Mouse (Mus musculus): ENCODE measurements at regions not wholly inside any gene's neighbourhood (a gene's known extent, or its start where the extent isn't known, plus 50 kb on each side); places are given as distances from the start of the nearest gene placed in this dataset.

- Histone ChIP-seq H3K4me1 (replicated peaks) (no peaks in the 10 kb centered on the region), H3K9ac (no peak overlapping the region), H3K4me2 (no peak overlapping the region), H3K27ac (no peak overlapping the region), H3K27me3 (no peaks in the 10 kb centered on the region), H3K36me3 (no peaks in the 10 kb centered on the region), H3K4me3 (no peak overlapping the region), H3K9me3 (no peaks in the 10 kb centered on the region)
- WGBS: 18% methylated on average over 5 of the region's 5 CpGs
- no peak for ATAC-seq (ENCODE audit: low FRiP score)
Observed at GRCm38 (mm10) chr7:138083980-138084379, 313.6 kb downstream of the Tcerg1l start.

DNA sequence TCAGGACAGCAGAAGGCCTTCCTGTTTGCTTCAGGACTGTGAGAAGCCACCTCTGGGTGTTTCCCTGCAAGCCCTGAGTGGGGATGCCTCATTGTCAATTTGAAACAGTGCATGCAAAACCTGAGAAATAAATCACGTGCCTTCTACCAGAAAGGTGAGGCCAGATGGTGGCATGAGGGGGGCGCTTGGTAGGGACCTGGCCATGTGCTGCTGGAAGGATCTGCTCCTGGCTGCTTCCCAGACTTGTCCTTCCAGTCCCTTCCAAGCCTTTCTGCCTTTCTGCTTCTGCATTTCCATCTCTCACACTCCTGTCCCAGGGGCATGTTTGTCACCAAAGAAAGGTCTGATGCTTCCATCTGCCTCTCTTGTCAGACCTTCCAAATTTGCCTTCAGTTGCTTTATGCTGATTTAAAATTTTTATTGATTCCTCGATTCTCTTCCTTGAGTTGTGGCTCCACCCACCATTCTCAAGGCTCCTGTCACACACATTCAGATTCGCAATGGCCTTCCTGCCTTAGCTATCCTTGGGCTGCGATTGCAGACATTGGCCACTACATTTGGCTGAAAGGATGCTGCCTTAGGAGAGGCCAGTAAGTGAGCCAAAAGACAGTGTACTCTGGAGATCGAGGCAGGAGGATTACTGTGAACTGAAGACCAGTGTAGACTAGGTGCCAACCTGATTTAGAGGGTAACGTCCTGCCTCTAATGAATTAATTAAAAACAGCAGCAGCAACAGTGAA is 289.9 kb downstream of the Tcerg1l start:
- no peaks in the 10 kb centered on the region for H3K9me3 ChIP-seq
- no peak overlapping the region for H3K9ac ChIP-seq
- WGBS: 67% methylated on average over 7 of the region's 7 CpGs
- H3K27ac ChIP-seq: no peak overlapping the region
- H3K4me2 ChIP-seq: no peak overlapping the region
- no peaks in the 10 kb centered on the region for H3K27me3 ChIP-seq
- no peak for ATAC-seq (ENCODE audit: low FRiP score)
- H3K36me3 ChIP-seq: no peaks in the 10 kb centered on the region
- no peaks in the 10 kb centered on the region for H3K4me1 ChIP-seq (replicated peaks)
- no peak overlapping the region for H3K4me3 ChIP-seq

- no peak overlapping the region for H3K4me2 ChIP-seq
- WGBS: 20% methylated on average over 4 of the region's 4 CpGs
- no peaks in the 10 kb centered on the region for H3K36me3 ChIP-seq
- peaks cover 18% of the 10 kb centered on the region for H3K4me1 ChIP-seq (replicated peaks)
- H3K27me3 ChIP-seq: no peaks in the 10 kb centered on the region
- no peaks in the 10 kb centered on the region for H3K9me3 ChIP-seq
- H3K4me3 ChIP-seq: no peak overlapping the region
- H3K27ac ChIP-seq: peak overlapping the region; percentile 66
- ATAC-seq (ENCODE audit: low FRiP score): peak; percentile 66
- no peak overlapping the region for H3K9ac ChIP-seq
Observed at GRCm38 (mm10) chr7:138121497-138121896, 276.0 kb downstream of the Tcerg1l start.

DNA sequence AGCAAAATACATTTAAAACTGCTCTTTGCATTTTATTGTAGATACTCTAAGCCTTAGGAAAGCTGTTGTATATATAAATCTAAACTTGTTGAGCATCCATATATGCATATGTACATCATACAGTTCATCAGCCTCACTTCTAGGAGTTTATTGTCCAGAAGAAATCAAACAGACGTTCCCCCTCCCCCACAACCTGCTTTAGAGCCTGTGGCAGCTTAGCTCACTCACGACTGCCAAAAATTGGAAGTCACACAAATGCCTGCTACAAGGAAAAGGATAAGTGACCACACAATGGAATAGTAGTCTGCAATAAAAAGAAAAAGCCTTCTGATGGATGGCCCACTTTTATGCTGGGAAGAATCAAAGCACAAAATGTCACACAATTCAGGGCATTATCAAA is 267.8 kb downstream of the Tcerg1l start:
- Histone ChIP-seq H3K27me3 (no peaks in the 10 kb centered on the region), H3K9me3 (no peaks in the 10 kb centered on the region), H3K4me3 (no peak overlapping the region), H3K27ac (no peak overlapping the region), H3K9ac (no peak overlapping the region), H3K36me3 (no peaks in the 10 kb centered on the region), H3K4me1 (replicated peaks) (no peaks in the 10 kb centered on the region), H3K4me2 (no peak overlapping the region)
- ATAC-seq (ENCODE audit: low FRiP score): no peak
- WGBS: 44% methylated on average over 2 of the region's 2 CpGs

DNA sequence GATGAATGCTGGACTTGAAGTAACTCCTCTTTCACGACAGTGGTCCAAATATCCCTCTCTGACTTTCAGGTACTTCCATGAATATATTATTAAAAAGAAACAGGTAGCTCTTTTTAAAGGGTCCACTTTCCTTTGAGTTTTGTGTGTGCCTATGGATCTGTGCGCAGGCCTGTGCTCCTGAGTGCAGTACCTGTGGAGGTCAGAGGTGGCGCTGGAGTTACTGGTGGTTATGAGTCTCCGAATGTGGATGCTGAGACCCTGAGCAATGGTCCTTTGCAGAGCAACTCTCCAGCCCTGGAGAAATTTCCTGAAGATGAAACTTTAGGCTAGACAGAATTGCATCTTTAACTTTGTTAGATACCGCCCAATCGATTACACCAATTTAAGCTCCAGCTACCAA is 264.1 kb downstream of the Tcerg1l start:
- no peak for ATAC-seq (ENCODE audit: low FRiP score)
- 93% methylated on average over 6 of the region's 6 CpGs for WGBS

GRCm38 (mm10) chr7:138137934-138138333 is 259.6 kb downstream of the Tcerg1l start:
- H3K27me3 ChIP-seq: no peaks in the 10 kb centered on the region
- H3K36me3 ChIP-seq: no peaks in the 10 kb centered on the region
- no peak overlapping the region for H3K4me3 ChIP-seq
- no peak overlapping the region for H3K4me2 ChIP-seq
- no peak overlapping the region for H3K27ac ChIP-seq
- ATAC-seq (ENCODE audit: low FRiP score): no peak
- no peaks in the 10 kb centered on the region for H3K9me3 ChIP-seq
- WGBS: 45% methylated on average over 1 of the region's 1 CpGs
- H3K9ac ChIP-seq: no peak overlapping the region
- H3K4me1 ChIP-seq (replicated peaks): peaks cover 7% of the 10 kb centered on the region; the same call in 1 of the 2 replicates

More for the DNA sequence above, 264.1 kb downstream of the Tcerg1l start:
- H3K9ac ChIP-seq: no peak overlapping the region
- no peaks in the 10 kb centered on the region for H3K36me3 ChIP-seq
- no peak overlapping the region for H3K4me3 ChIP-seq
- H3K9me3 ChIP-seq: no peaks in the 10 kb centered on the region
- H3K27me3 ChIP-seq: no peaks in the 10 kb centered on the region
- H3K4me1 ChIP-seq (replicated peaks): peaks cover 7% of the 10 kb centered on the region; the same call in 1 of the 2 replicates
- no peak overlapping the region for H3K4me2 ChIP-seq
- no peak overlapping the region for H3K27ac ChIP-seq

DNA sequence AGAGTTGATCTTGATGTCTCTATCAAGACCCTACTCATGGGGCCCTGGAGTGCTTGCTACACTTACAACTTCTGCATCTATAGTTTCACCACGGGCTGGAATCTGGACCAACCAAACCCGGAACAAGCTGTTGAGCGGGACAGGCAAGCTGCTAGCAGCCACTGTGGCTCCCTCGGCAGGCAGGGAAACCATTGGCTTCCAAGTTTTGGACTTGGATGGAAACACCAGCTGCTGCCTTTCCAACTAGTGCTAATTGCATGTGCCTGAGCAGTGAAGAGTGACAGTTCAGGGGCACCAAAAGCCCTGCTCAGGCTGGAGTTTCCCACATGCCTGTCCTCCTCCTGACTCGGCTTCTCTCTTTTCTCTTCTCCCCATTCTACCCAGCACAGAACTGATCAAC is 257.8 kb downstream of the Tcerg1l start:
- H3K9me3 ChIP-seq: no peaks in the 10 kb centered on the region
- H3K4me1 ChIP-seq (replicated peaks): peaks cover 7% of the 10 kb centered on the region; the same call in 1 of the 2 replicates
- no peaks in the 10 kb centered on the region for H3K36me3 ChIP-seq
- no peak overlapping the region for H3K4me3 ChIP-seq
- H3K4me2 ChIP-seq: no peak overlapping the region
- no peak overlapping the region for H3K9ac ChIP-seq
- H3K27me3 ChIP-seq: no peaks in the 10 kb centered on the region
- H3K27ac ChIP-seq: no peak overlapping the region
- WGBS: 87% methylated on average over 5 of the region's 5 CpGs
- ATAC-seq (ENCODE audit: low FRiP score): no peak

GRCm38 (mm10) chr7:138149496-138149895 is 248.0 kb downstream of the Tcerg1l start:
- H3K4me3 ChIP-seq: no peak overlapping the region
- no peak overlapping the region for H3K27ac ChIP-seq
- H3K4me2 ChIP-seq: no peak overlapping the region
- 0 out of 2 replicates have a peak, but pooled peaks cover 5% of the 10 kb centered on the region for H3K4me1 ChIP-seq (replicated peaks)
- H3K27me3 ChIP-seq: no peaks in the 10 kb centered on the region
- no peaks in the 10 kb centered on the region for H3K9me3 ChIP-seq
- H3K36me3 ChIP-seq: no peaks in the 10 kb centered on the region
- H3K9ac ChIP-seq: no peak overlapping the region
- no peak for ATAC-seq (ENCODE audit: low FRiP score)
- WGBS: 82% methylated on average over 2 of the region's 2 CpGs

DNA sequence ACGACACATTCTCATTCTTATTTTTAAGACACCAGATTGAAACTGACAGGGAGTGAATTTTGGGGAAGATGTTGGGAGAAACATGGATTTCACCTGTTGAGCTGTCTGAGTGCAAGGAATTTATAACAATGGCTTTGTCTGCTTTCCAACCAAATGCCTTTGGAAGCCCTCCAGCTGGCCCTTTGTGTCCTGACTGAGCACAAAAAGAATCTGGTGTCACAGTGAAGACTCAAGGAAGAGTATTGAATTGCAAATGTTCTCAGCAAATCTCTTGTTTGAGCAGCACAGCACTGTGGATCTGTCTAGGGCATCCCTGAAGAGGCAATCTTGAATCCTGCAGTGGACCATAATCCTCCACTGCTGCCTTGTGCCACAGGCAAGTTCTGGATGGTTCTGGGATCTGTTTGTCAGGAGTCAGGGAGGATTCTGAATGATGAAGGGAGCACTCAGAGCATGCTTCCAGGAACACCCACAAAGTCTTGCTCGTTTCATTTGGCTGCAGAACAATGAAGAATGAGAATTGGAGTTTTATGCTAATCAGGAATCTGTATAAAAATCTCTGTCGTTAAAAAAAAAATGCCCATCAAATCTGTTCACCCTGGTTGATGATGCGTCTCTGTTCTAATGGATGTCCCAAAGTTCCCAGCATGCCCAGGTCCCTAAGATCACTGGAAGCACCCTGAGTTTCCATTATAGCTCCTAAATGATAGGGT is 243.9 kb downstream of the Tcerg1l start:
- ATAC-seq (ENCODE audit: low FRiP score): no peak
- no peaks in the 10 kb centered on the region for H3K27me3 ChIP-seq
- 0 out of 2 replicates have a peak, but pooled peaks cover 5% of the 10 kb centered on the region for H3K4me1 ChIP-seq (replicated peaks)

More for the DNA sequence above, 243.9 kb downstream of the Tcerg1l start:
- Histone ChIP-seq H3K9ac (no peak overlapping the region), H3K27ac (no peak overlapping the region), H3K36me3 (no peaks in the 10 kb centered on the region), H3K4me2 (no peak overlapping the region), H3K9me3 (no peaks in the 10 kb centered on the region), H3K4me3 (no peak overlapping the region)
- WGBS: 16% methylated on average over 4 of the region's 4 CpGs
